Mouse (Mus musculus) macrophage (primary cell): ENCODE results near the gene Vmp1. TPM values are rescaled to one million over a fixed set of nuclear protein-coding genes. Genes with fewer than 3 reads are reported as not detected.
A peak's percentile ranks its signal among the peaks of the same experiment; 100 is the strongest.

Experiments
- H3K27ac ChIP-seq: fragments of 350-480 bp; formaldehyde crosslinking; 2 replicates; pipeline ENCODE4 v1.9.0; 2021
- H3K36me3 ChIP-seq: fragments of 350-480 bp; formaldehyde crosslinking; 2 replicates; pipeline ENCODE4 v1.9.0; 2021; ENCODE audit errors: inconsistent target
- H3K4me3 ChIP-seq: fragments of 350-480 bp; formaldehyde crosslinking; 2 replicates; pipeline ENCODE4 v1.9.0; 2021; ENCODE audit errors: inconsistent target
- H3K79me2 ChIP-seq: fragments of 350-480 bp; formaldehyde crosslinking; 2 replicates; pipeline ENCODE4 v1.9.0; 2021; ENCODE audit errors: inconsistent target
- WGBS: methylation state at CpG from one replicate; pipeline ENCODE4 v1.1.7; 2026; ENCODE audit warnings: inconsistent platforms; ENCODE audit not compliant: missing documents; 5-methylcytosine and 5-hydroxymethylcytosine counted together
- polyA plus RNA-seq: library from polyadenylated mRNA; stranded (reverse); fragments of 250-400 nt; gene quantifications from 3 replicates; pipeline ENCODE4 v1.2.4, GENCODE M21; 2018; ENCODE audit warnings: inconsistent platforms

Gene Vmp1
- polyA plus RNA-seq, 1 experiment from 2014 or later, result 100 TPM

DNA sequence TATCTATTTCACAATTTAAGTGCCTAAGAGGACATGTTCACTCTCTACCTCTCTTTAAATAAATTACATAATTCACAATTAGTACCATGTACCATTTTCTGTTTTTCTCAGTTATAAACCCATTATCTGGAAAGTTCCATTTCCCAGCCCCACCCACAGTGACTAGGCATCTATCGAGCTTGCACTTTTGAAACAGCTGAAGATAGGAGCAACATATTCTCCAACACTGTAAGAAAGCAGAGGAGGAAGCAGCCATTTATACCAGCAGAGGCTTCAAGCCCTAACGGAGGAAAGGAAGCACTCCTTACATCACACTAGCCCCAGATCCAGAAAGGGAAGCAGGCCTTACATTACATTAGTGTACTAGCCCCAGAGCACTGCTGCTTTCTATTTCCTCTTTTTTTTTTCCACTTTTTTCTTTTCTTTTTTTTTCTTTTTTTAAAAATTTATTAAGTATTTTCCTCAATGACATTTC, 69.5 kb downstream of the Vmp1 start:
- Histone ChIP-seq H3K36me3 (no peaks in the 10 kb centered on the region), H3K79me2 (peaks cover 35% of the 10 kb centered on the region; the same call in 1 of the 2 replicates), H3K27ac (peak overlapping the region; percentile 85), H3K4me3 (no peak overlapping the region)
- 0% methylated on average over 2 of the region's 2 CpGs for WGBS

DNA sequence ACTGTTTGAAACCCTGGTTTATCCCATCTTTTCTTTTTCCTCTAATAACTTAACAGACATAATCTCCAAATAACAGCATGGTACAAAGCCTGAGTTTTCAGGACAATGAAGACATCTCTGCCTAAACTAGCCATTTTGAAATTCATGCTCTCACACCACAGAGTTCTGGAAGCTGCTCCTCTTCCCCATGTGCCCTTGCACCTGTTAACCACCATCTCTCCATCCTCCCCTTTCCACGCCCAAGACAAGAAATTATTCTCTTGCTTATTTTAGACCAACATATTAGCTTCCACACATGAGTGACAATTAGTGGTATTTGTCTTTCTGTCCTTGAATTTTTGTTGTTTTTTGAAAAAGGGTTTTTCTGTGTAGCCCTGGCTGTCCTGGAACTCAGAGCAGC, 71.6 kb downstream of the Vmp1 start:
- no peaks in the 10 kb centered on the region for H3K36me3 ChIP-seq
- 90% methylated on average over 1 of the region's 1 CpGs for WGBS
- no peak overlapping the region for H3K4me3 ChIP-seq
- H3K27ac ChIP-seq, result no peak overlapping the region
- peaks cover 30% of the 10 kb centered on the region; the same call in 1 of the 2 replicates for H3K79me2 ChIP-seq

DNA sequence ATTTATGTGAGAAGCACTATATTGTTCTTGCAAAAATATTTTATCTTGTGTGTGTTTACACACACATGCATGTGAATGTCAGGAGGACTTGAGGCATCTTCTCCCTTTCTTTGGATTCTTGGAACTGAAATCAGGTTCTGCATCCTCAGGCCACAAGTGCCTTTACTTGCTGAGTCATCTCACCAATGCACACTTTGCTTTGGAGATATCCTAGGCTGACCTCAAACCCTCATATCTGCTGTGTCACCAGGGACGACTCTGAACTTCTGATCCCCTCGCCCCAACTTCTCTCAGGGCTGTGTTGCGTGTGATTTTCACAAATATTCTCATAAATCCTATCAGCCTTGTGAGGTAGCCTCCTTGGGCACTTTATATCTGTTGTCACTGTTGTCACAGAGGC, 73.4 kb downstream of the Vmp1 start:
- Histone ChIP-seq H3K4me3 (no peak overlapping the region), H3K27ac (peak overlapping the region; percentile 24; the same call in 1 of the 2 replicates)
- 40% methylated on average over 3 of the region's 3 CpGs for WGBS

DNA sequence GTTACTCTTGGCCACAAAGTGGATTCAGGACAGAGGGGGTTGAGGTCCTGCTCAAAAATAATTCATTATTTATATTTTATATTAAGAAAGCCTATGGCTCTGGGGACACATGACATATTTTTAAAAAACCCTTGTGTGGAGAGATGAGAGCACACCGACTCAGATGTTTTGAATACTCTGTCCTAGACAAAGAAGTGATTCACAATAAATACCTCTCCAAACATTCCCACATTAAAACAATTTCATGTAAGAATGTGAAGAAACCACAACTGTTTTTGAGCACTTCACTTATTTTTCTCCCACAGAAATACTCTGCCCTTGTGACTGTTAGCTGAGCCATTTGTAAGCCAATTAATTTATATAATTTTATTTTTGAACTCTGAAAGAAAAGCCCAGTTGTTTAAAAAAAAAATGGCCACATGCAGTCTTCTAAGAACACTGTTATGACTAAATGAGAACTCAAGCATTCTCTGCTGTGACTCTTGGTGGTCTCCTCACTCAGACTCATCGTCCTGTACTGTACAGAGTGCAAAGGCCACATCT, 75.8 kb downstream of the Vmp1 start:
- Histone ChIP-seq H3K36me3 (no peaks in the 10 kb centered on the region), H3K27ac (no peak overlapping the region), H3K79me2 (peaks cover 11% of the 10 kb centered on the region; the same call in 1 of the 2 replicates), H3K4me3 (no peak overlapping the region)
- 80% methylated on average over 2 of the region's 2 CpGs for WGBS

More for the DNA sequence above, 73.4 kb downstream of the Vmp1 start:
- H3K79me2 ChIP-seq, result peaks cover 12% of the 10 kb centered on the region; the same call in 1 of the 2 replicates
- H3K36me3 ChIP-seq, result no peaks in the 10 kb centered on the region

DNA sequence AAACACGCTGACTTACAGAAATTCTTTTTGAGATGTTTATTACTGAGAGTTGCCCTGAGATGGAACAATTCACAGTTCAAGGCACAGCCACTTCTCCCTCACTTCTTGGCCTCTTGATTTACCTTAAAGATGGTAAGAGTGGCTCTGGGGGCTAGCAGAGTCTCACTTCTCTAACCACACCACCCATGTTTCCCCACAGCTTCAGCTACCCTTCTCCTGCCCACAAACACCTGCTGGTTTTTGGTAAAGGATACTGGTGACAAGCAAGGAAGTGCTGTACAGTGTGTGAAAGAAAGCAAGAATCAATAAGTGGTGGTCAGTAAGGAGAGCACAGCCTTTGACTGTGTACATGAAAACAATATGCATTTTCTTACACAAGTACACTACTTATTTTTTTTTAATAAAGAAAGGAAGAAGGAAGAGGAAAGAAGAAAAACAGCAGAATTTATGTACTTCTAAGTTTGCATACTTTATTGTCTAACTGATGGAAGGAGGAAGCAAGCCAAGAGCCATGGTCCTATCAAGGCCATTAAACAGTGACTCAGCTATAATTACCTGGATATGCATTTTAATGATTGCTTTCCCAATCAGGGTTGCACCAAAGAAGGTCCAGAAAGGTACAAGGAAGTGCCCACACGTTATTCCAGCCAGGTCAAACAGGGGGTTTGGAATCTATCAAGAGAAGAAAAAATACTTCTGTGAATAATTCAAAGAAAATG, 76.9 kb downstream of the Vmp1 start:
- Histone ChIP-seq H3K79me2 (peaks cover 7% of the 10 kb centered on the region; the same call in 1 of the 2 replicates), H3K36me3 (no peaks in the 10 kb centered on the region), H3K4me3 (no peak overlapping the region), H3K27ac (no peak overlapping the region)
- 66% methylated on average over 2 of the region's 2 CpGs for WGBS

DNA sequence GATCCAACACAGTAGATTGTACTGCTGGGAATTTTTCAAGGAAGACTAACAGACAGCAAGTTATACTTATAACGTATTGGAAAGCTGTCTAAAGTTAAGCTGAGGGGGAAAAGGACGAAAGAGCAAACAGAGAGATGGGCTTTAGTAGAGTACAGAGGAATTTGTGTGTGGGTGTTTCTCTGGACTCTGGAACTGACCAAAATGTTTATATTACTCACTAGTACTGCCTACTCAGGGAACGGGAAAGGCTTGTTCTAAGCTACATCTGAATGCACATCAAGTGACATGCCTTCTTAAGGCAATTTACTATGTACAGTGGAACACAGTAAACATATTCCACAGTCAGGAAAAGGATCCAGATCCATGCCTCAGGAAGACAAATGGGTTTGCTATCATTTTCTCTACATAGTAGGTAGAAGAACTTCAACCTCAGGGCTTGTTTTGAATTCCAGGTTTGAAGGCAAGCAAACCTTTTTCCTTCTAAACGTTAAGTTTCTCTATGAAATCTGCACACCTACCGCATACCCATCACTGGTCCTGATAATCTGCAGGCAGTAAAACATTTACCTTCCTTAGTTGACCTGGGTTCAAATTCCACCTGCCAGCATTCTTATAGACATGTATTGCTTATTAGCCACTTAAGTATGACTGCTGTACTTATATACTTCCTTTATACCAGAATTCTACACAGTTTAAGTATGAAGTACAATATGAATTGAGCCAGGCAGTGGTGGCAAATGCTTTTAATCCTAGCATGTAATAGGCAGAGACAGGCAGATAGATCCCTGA, 78.7 kb downstream of the Vmp1 start:
- Histone ChIP-seq H3K79me2 (peaks cover 23% of the 10 kb centered on the region; the same call in 1 of the 2 replicates), H3K27ac (peak overlapping the region; percentile 73; the same call in 1 of the 2 replicates), H3K4me3 (no peak overlapping the region), H3K36me3 (no peaks in the 10 kb centered on the region)
- WGBS, result 93% methylated on average over 5 of the region's 5 CpGs

DNA sequence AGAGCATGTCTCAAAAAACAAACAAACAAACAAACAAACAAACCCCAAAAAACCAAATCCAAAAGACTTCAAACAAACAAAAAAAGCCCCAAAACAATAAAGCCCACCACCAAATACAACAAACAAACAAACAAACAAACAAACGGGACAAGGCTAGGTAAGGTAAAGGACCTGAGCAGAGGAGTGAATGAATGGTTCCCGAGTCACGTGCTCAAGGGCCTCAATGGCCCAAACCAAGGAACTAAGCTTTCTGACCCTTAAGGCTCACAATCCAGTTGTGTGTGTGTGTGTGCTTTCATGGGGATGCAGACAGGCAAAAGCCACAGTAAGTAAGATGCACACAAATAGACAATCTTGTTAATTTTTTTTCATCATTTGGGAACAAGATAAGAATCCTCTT, 79.3 kb downstream of the Vmp1 start:
- 95% methylated on average over 2 of the region's 3 CpGs for WGBS
- Histone ChIP-seq H3K36me3 (no peaks in the 10 kb centered on the region), H3K4me3 (no peak overlapping the region), H3K79me2 (peaks cover 29% of the 10 kb centered on the region; the same call in 1 of the 2 replicates), H3K27ac (peak overlapping the region; percentile 73)

DNA sequence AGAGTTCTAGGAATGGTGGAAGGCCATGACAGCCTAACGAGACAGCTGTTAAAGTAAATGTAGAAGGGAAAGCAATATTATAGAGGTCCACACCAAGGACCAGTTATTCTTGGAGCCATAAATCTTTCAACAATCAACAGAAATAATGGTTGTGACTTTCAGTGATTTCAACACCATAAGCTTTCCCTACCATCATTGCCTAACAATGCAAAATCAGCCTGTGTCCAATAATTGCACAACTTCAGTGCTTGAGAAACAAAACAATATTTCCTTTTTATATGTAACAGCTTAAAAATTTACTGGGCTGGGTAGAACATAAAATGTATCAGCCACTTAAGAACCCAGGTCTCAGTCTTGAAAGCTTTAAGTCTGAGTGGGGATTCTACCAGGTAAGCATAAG, 79.9 kb downstream of the Vmp1 start:
- Histone ChIP-seq H3K4me3 (no peak overlapping the region), H3K27ac (peak overlapping the region; percentile 73), H3K79me2 (peaks cover 29% of the 10 kb centered on the region; the same call in 1 of the 2 replicates), H3K36me3 (no peaks in the 10 kb centered on the region)
- WGBS, result 29% methylated on average over 1 of the region's 1 CpGs

DNA sequence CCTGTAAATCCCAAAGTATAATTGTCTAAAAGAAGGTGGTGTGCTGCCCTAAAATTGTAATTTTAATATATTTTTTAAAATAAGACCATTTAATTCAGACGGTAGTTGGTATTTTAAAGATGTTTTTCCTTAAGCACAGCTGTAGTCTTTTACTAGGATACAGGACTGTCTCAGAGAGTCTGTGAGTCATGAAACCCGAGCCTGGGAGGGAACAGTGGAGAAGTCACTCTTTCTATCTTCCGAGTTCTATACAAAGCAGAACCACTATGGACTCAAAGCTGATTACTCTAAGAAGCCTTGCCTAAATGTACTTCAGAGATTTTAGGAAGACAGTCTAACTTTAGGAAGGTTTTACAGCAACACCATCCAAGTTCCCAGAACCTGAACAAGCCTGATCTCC, 81.5 kb downstream of the Vmp1 start:
- H3K4me3 ChIP-seq, result no peak overlapping the region
- H3K79me2 ChIP-seq, result peaks cover 29% of the 10 kb centered on the region; the same call in 1 of the 2 replicates
- no peaks in the 10 kb centered on the region for H3K36me3 ChIP-seq
- 41% methylated on average over 3 of the region's 3 CpGs for WGBS
- peak overlapping the region; percentile 73 for H3K27ac ChIP-seq

DNA sequence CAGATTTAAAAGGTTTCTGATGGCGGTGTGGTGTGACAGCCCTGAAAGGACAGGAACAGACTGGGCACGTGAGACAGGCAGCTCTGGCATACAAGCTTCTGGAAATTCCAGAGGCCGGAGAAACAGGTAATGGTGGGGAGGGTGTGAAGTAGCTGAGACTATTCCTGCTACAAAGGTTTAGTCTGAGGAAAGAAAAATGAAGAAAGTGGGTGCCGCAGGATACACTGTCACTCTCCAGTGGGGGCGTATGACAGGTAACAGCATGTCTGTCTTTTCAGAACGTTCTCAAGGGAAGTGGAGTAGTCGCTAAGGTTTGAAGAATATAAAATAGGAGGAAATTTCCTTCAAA, 83.5 kb downstream of the Vmp1 start:
- H3K27ac ChIP-seq, result no peak overlapping the region
- 87% methylated on average over 7 of the region's 7 CpGs for WGBS
- H3K79me2 ChIP-seq, result peaks cover 29% of the 10 kb centered on the region; the same call in 1 of the 2 replicates
- no peak overlapping the region for H3K4me3 ChIP-seq
- no peaks in the 10 kb centered on the region for H3K36me3 ChIP-seq

DNA sequence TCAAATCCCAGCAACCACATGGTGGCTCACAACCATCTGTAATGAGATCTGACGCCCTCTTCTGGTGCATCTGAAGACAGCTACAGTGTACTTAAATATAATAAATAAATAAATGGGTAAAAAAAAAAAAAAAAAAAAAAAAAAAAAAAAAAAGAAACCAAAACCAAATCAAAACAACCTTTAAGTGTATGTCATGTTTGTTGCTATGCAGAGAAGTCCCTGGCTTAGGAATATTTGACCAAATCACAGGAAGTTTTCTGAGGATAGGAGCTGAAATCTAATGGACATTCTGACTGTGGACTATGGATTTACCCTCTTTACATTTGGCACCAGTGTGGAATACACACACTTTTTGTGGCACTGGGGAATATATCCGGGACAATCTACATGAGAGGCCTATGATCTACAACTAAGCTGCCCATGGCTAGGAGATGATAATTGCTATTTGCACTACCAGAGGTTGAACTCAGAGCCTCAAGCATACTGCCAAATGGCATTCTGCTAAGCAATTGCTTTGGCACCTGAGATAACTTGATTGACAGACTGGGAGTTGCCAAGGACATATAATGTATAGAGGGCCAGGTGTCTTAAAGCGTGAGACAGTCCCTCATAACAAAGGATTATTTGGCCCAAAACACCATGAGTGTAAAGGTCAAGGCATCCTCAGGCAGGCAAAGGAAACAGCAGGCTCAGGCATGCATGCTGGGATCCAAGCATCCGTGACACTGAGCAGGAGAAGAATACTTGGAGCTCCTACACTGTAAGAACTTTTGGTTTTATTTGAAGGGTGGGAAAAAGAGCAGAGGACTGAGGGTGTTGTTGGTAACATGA, 84.0 kb downstream of the Vmp1 start:
- Histone ChIP-seq H3K79me2 (peaks cover 29% of the 10 kb centered on the region; the same call in 1 of the 2 replicates), H3K27ac (no peak overlapping the region), H3K36me3 (no peaks in the 10 kb centered on the region), H3K4me3 (no peak overlapping the region)
- WGBS, result 97% methylated on average over 3 of the region's 4 CpGs

DNA sequence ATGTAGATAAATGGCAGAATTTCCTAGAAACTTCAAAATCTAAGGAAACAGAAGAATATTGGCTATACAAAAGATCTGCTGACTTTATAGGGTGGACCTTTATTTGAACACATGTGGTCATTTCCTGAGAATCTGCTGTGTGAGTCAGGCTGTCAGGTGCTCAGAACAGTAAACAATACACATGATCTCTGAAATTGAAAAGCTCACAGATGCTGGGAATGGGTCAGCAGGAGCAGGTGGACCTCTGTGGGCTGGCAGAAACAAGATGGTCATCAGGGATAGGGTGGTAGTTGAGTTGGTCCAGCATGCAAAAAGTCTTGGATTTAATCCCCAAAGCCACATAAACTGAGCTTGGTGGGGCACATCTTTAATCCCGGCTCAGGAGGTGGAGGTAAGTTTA, 85.1 kb downstream of the Vmp1 start:
- H3K79me2 ChIP-seq, result peaks cover 29% of the 10 kb centered on the region; the same call in 1 of the 2 replicates
- no peaks in the 10 kb centered on the region for H3K36me3 ChIP-seq
- WGBS, result 100% methylated on average over 1 of the region's 1 CpGs
- H3K27ac ChIP-seq, result peak overlapping the region; percentile 43
- H3K4me3 ChIP-seq, result no peak overlapping the region

DNA sequence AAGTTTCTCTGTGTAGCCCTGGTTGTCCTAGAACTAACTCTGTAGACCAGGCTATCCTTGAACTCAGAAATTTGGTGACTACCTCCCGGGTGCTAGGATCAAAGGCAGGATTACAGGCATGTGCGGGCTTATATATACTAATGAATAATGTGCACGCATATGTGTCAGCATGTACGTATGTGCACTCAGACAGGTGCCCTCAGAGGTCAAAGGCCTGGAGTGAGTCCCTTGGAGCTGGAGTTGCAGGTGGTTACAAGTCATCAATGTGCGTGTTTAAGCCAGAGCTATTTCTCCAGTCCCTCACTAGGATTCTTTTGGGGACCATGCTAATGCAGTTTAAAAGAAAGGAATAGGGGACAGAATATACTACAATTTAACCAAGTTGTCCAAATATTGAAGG, 85.5 kb downstream of the Vmp1 start:
- WGBS, result 94% methylated on average over 5 of the region's 5 CpGs
- Histone ChIP-seq H3K36me3 (no peaks in the 10 kb centered on the region), H3K79me2 (peaks cover 29% of the 10 kb centered on the region; the same call in 1 of the 2 replicates), H3K4me3 (no peak overlapping the region), H3K27ac (no peak overlapping the region)

DNA sequence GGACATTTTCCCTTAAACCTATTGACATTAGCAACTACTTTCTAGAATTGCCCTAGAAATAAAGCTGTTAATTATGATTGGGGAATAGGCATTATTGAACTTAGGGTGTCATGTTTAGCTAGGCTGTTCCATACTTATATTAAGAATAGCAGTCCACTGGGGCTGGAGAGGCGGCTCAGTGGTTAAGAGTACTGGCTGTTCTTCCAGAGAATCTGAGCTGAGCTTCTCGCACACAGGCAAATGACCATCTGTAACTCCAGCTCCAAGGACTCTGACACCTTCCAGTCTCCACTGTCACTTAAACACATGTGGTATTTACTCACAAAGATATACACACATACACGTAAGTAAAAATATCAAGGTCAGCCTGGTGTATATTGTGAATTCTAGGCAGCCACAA, 86.7 kb downstream of the Vmp1 start:
- WGBS, result 90% methylated on average over 2 of the region's 3 CpGs
- H3K36me3 ChIP-seq, result no peaks in the 10 kb centered on the region
- no peak overlapping the region for H3K27ac ChIP-seq
- no peak overlapping the region for H3K4me3 ChIP-seq
- H3K79me2 ChIP-seq, result peaks cover 25% of the 10 kb centered on the region; the same call in 1 of the 2 replicates
